21 mouse cellular contexts compared by ENCODE assay signal in genomic region chr1:75574476-75575310, GRCm38 (mm10). TPM values are rescaled to one million over a fixed set of nuclear protein-coding genes. Genes with fewer than 3 reads are reported as not detected.
DNase-seq lines count a peak whose midpoint lies in the region; ATAC-seq and TF ChIP-seq lines count a peak whose summit lies in the region.
"Had no signal": no experiment of that assay in that cellular context is flagged by ENCODE, and none has a peak within 500 bp of the region (broad histone marks: within the 10 kb centered on the region; RNA-seq: fewer than 3 reads in every experiment).

No protein-coding gene starts in this region.

- no peak for TF ChIP-seq POLR2A in heart, adult 2 months (IDR thresholded peaks at IDR 0.05; ENCODE audit: insufficient read depth, low read depth, low read length)

- no peak for TF ChIP-seq CTCF in heart, adult 2 months (IDR thresholded peaks at IDR 0.05)
- no peak for TF ChIP-seq CTCF in liver, postnatal 0 days (IDR thresholded peaks at IDR 0.05; ENCODE audit: low read depth)

- H3K36me3 ChIP-seq in heart, adult 2 months (ENCODE audit: control insufficient read depth, insufficient read depth, low read length), result no peaks in the 10 kb centered on the region
- no peaks in the 10 kb centered on the region for H3K36me3 ChIP-seq in liver, postnatal 0 days (replicated peaks; ENCODE audit: insufficient read depth, low read length)
- H3K36me3 ChIP-seq: forebrain, embryonic 12.5 days; intestine, embryonic 15.5 days; limb, embryonic 12.5 days; midbrain, embryonic 12.5 days had no signal

- H3K27ac ChIP-seq in heart, adult 2 months, result no peak overlapping the region
- no peak overlapping the region for H3K27ac ChIP-seq in liver, postnatal 0 days (ENCODE audit: low read depth)
- H3K27ac ChIP-seq: forebrain, embryonic 12.5 days; intestine, embryonic 15.5 days; limb, embryonic 12.5 days; midbrain, embryonic 12.5 days had no signal

- no peak overlapping the region for H3K9ac ChIP-seq in heart, adult 2 months (ENCODE audit: low read depth, low read length)
- H3K9ac ChIP-seq in liver, postnatal 0 days (replicated peaks), result no peak overlapping the region
- H3K9ac ChIP-seq: forebrain, embryonic 12.5 days; intestine, embryonic 15.5 days; limb, embryonic 12.5 days; midbrain, embryonic 12.5 days had no signal

- no peaks in the 10 kb centered on the region for H3K27me3 ChIP-seq in heart, adult 2 months (ENCODE audit: control insufficient read depth, insufficient read depth, low read length)
- no peaks in the 10 kb centered on the region for H3K27me3 ChIP-seq in liver, postnatal 0 days (ENCODE audit: insufficient read depth, low read length)
- H3K27me3 ChIP-seq: forebrain, embryonic 12.5 days; intestine, embryonic 15.5 days; limb, embryonic 12.5 days had no signal

- no peaks in the 10 kb centered on the region for H3K9me3 ChIP-seq in liver, postnatal 0 days (ENCODE audit: low read length)
- H3K9me3 ChIP-seq: forebrain, embryonic 12.5 days; intestine, embryonic 15.5 days; limb, embryonic 12.5 days; midbrain, embryonic 12.5 days had no signal

- no peak for ATAC-seq in liver, postnatal 0 days
- ATAC-seq: intestine, embryonic 15.5 days had no signal

- no peak overlapping the region for H3K4me2 ChIP-seq in liver, postnatal 0 days (ENCODE audit: low read depth, low read length)
- H3K4me2 ChIP-seq: forebrain, embryonic 12.5 days; intestine, embryonic 15.5 days; limb, embryonic 12.5 days; liver, embryonic 11.5 days; midbrain, embryonic 12.5 days had no signal

- no peaks in the 10 kb centered on the region for H3K79me2 ChIP-seq in heart, adult 2 months (replicated peaks; ENCODE audit: control insufficient read depth, insufficient read depth, low read length)

- WGBS in heart, adult 2 months, result 74% methylated on average over 17 of the region's 17 CpGs
- 66% methylated on average over 17 of the region's 17 CpGs for WGBS in liver, postnatal 0 days (ENCODE audit: insufficient replicate concordance)

- peak; percentile 73 for DNase-seq in heart, adult 11 months
- DNase-seq in heart, adult 2 months, result no peak
- peak; percentile 23 for DNase-seq in retina, postnatal 1 day
- DNase-seq in retina, embryonic 14.5 days (ENCODE audit: low spot score), result no peak
- peak; percentile 59 for DNase-seq in cerebellum, adult 8-10 months
- DNase-seq in liver, postnatal 0 days, result no peak
- DNase-seq in right cerebral cortex, postnatal 25 days, result no peak
- DNase-seq: adrenal gland, adult 2 months; gastrocnemius, postnatal 36 days; heart, postnatal 4 days; kidney, adult 9 months; kidney, postnatal 14 days; layer of hippocampus, postnatal 36 days; lung, adult 18-20 months; lung, postnatal 10 days had no signal

- intact Hi-C loops in heart, adult 2 months (cut with DNase I), result no loop called here

- TF ChIP-seq EP300 in heart, adult 2 months (IDR thresholded peaks at IDR 0.05; ENCODE audit: insufficient read depth, low read depth, low read length), result no peak
- no peak for TF ChIP-seq EP300 in liver, postnatal 0 days (IDR thresholded peaks at IDR 0.05; ENCODE audit: low read depth)

- H3K4me1 ChIP-seq in heart, adult 2 months (ENCODE audit: control insufficient read depth, insufficient read depth, low read length), result no peaks in the 10 kb centered on the region; the same call in 1 of the 2 replicates
- H3K4me1 ChIP-seq in liver, postnatal 0 days (ENCODE audit: insufficient read depth), result no peaks in the 10 kb centered on the region
- H3K4me1 ChIP-seq: forebrain, embryonic 12.5 days; intestine, embryonic 15.5 days; limb, embryonic 12.5 days; midbrain, embryonic 12.5 days had no signal

- H3K4me3 ChIP-seq in heart, adult 2 months, result no peak overlapping the region
- no peak overlapping the region for H3K4me3 ChIP-seq in liver, postnatal 0 days (ENCODE audit: low read depth, low read length)
- H3K4me3 ChIP-seq: forebrain, embryonic 12.5 days; intestine, embryonic 15.5 days; limb, embryonic 12.5 days; midbrain, embryonic 12.5 days had no signal

RNA-seq across cellular contexts. Expression of gene Slc4a3, which starts 28.6 kb away (rescaled TPM):
- total RNA-seq in heart, adult 2 months (2021), result 100 to 1,000 TPM; 241 to 300 TPM
- 182 and 222 TPM in 2 replicates for polyA plus RNA-seq in heart, adult 2 months (2012; rRNA removed)
- polyA plus RNA-seq in liver, postnatal 0 days (2015; fragmentation: Nextera tagmentation; extraction: Ambion mirVana), result 0.40 and 0.42 TPM in 2 replicates
- total RNA-seq: MEL had no signal

RNA-seq across cellular contexts. Expression of gene Stk11ip, which starts 53.4 kb away (rescaled TPM):
- 1 to 10 TPM; 7.3 to 7.7 TPM for total RNA-seq in heart, adult 2 months (2021)
- 12.9 and 19.8 TPM in 2 replicates for polyA plus RNA-seq in heart, adult 2 months (2012; rRNA removed)
- polyA plus RNA-seq in liver, postnatal 0 days (2015; fragmentation: Nextera tagmentation; extraction: Ambion mirVana), result 3.3 TPM in 2 replicates

Comparison
In these comparisons a context has a peak if more than half of its experiments do, and no peak if none do; other contexts are left out.
1. DNase-seq: peak in heart, adult 11 months (single experiment), retina, postnatal 1 day (single experiment) and cerebellum, adult 8-10 months (single experiment); none in heart, adult 2 months (0 of 2), retina, embryonic 14.5 days (single experiment), liver, postnatal 0 days (single experiment) and right cerebral cortex, postnatal 25 days (single experiment).
2. RNA of gene Slc4a3, which starts 28.6 kb away (polyA plus RNA-seq): 182 to 222 TPM in heart, adult 2 months; 0.40 to 0.42 TPM in liver, postnatal 0 days; every median in the first group is over 100 times any median in the second.